Mouse (Mus musculus): ENCODE results near the gene Tnfsf15. TPM values are rescaled to one million over a fixed set of nuclear protein-coding genes. Genes with fewer than 3 reads are reported as not detected.

Tnfsf15 gene
- polyA plus RNA-seq, 1 experiment = 0.25 TPM

GRCm38 (mm10) chr4:63742763-63743371 is 2.0 kb downstream of the Tnfsf15 start:
- WGBS = 72% methylated on average over 5 of the region's 5 CpGs
- no peaks in the 10 kb centered on the region for H3K36me3 ChIP-seq (ENCODE audit: control insufficient read depth, insufficient read depth, low read length)
- TF ChIP-seq POLR2A (IDR thresholded peaks at IDR 0.05; ENCODE audit: low read depth, low read length) (no peak), CTCF (IDR thresholded peaks at IDR 0.05; ENCODE audit: extremely low read depth, insufficient read length, insufficient replicate concordance, low read depth, low read length) (no peak)
- H3K27me3 ChIP-seq (ENCODE audit: control insufficient read depth, insufficient read depth, low read length) = no peaks in the 10 kb centered on the region
- H3K27ac ChIP-seq (ENCODE audit: insufficient read depth, low read depth, low read length) = no peak overlapping the region
- H3K4me1 ChIP-seq (ENCODE audit: control insufficient read depth, insufficient read depth, insufficient read length, low read length) = peaks cover 11% of the 10 kb centered on the region
- H3K4me3 ChIP-seq (ENCODE audit: low read depth, low read length) = no peak overlapping the region

DNA sequence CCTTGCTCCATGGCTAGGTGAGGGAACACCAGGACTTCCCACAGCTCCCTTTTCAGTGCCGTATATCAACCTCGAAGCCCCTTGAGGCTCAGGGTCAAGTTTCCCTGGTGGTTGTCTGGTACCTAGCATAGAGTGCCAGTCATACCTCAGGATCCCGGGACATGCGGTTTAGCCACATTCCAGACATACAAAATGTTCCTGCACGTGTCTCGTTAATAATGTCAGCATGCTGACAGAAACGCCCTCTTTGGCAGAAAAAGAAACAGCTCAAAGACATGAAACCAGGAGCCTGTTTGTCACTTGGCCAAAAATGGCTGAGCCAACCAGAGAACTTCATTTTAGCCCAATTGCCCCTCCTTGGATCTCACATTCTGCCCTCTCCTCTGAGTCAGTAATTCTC is 2.8 kb downstream of the Tnfsf15 start:
- Histone ChIP-seq H3K27me3 (ENCODE audit: control insufficient read depth, insufficient read depth, low read length) (no peaks in the 10 kb centered on the region), H3K4me1 (ENCODE audit: control insufficient read depth, insufficient read depth, insufficient read length, low read length) (peaks cover 11% of the 10 kb centered on the region), H3K27ac (ENCODE audit: insufficient read depth, low read depth, low read length) (no peak overlapping the region), H3K4me3 (ENCODE audit: low read depth, low read length) (no peak overlapping the region), H3K36me3 (ENCODE audit: control insufficient read depth, insufficient read depth, low read length) (no peaks in the 10 kb centered on the region)
- 39% methylated on average over 7 of the region's 7 CpGs for WGBS
- no peak for TF ChIP-seq CTCF (IDR thresholded peaks at IDR 0.05; ENCODE audit: extremely low read depth, insufficient read length, insufficient replicate concordance, low read depth, low read length)
- no peak for TF ChIP-seq POLR2A (IDR thresholded peaks at IDR 0.05; ENCODE audit: low read depth, low read length)

GRCm38 (mm10) chr4:63740761-63741160 is 4.2 kb downstream of the Tnfsf15 start:
- H3K27me3 ChIP-seq (ENCODE audit: control insufficient read depth, insufficient read depth, low read length) = no peaks in the 10 kb centered on the region
- no peak overlapping the region for H3K27ac ChIP-seq (ENCODE audit: insufficient read depth, low read depth, low read length)
- H3K4me1 ChIP-seq (ENCODE audit: control insufficient read depth, insufficient read depth, insufficient read length, low read length) = peaks cover 11% of the 10 kb centered on the region
- 93% methylated on average over 4 of the region's 4 CpGs for WGBS
- TF ChIP-seq POLR2A (IDR thresholded peaks at IDR 0.05; ENCODE audit: low read depth, low read length) (no peak), CTCF (IDR thresholded peaks at IDR 0.05; ENCODE audit: extremely low read depth, insufficient read length, insufficient replicate concordance, low read depth, low read length) (no peak)
- H3K4me3 ChIP-seq (ENCODE audit: low read depth, low read length) = no peak overlapping the region
- H3K36me3 ChIP-seq (ENCODE audit: control insufficient read depth, insufficient read depth, low read length) = no peaks in the 10 kb centered on the region

DNA sequence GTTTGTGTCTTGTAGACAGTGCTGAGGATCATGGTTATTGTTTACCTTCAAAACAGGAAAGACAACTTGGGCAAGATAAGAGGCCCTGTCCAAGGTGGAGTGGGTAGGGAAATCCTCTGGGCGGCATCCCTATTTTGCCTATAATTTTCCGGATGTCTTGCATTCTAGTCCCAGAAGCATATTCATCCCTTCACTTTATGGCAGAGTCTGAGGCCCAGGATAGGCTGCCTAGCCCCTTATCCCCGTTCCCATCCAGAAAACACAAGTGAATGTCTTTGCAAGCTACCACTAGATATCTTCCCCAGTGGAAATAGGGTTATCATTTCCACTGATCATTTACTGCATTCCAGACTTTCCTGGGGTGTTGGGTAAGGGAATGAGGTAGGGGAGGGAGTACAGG is 4.9 kb downstream of the Tnfsf15 start:
- peaks cover 11% of the 10 kb centered on the region for H3K4me1 ChIP-seq (ENCODE audit: control insufficient read depth, insufficient read depth, insufficient read length, low read length)

DNA sequence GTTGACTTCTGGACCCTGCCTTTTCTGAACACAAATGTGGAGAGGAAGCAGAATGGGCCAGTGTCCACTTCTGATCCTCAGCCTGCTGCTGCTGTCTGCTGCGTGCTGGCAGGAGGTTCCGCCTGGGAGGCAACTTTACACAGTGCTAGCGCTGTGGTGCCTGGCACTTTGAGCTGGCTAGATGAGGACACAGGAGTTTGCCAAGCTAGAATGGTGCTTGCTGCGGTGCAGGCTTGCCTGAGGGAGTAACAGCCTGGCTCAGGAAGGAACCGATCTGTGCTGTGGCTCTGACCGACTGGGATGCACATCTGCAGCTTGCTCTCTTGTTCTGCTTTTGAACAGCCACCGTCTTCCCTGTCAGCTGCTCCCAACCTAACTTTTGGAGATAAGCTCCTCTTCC is 5.4 kb downstream of the Tnfsf15 start:
- Histone ChIP-seq H3K4me3 (ENCODE audit: low read depth, low read length) (no peak overlapping the region), H3K27me3 (ENCODE audit: control insufficient read depth, insufficient read depth, low read length) (no peaks in the 10 kb centered on the region), H3K27ac (ENCODE audit: insufficient read depth, low read depth, low read length) (no peak overlapping the region), H3K4me1 (ENCODE audit: control insufficient read depth, insufficient read depth, insufficient read length, low read length) (peaks cover 11% of the 10 kb centered on the region), H3K36me3 (ENCODE audit: control insufficient read depth, insufficient read depth, low read length) (no peaks in the 10 kb centered on the region)
- TF ChIP-seq POLR2A (IDR thresholded peaks at IDR 0.05; ENCODE audit: low read depth, low read length) (no peak), CTCF (IDR thresholded peaks at IDR 0.05; ENCODE audit: extremely low read depth, insufficient read length, insufficient replicate concordance, low read depth, low read length) (no peak)
- WGBS = 27% methylated on average over 7 of the region's 7 CpGs

More for the DNA sequence above, 4.9 kb downstream of the Tnfsf15 start:
- Histone ChIP-seq H3K36me3 (ENCODE audit: control insufficient read depth, insufficient read depth, low read length) (no peaks in the 10 kb centered on the region), H3K27ac (ENCODE audit: insufficient read depth, low read depth, low read length) (no peak overlapping the region), H3K27me3 (ENCODE audit: control insufficient read depth, insufficient read depth, low read length) (no peaks in the 10 kb centered on the region), H3K4me3 (ENCODE audit: low read depth, low read length) (no peak overlapping the region)
- TF ChIP-seq CTCF (IDR thresholded peaks at IDR 0.05; ENCODE audit: extremely low read depth, insufficient read length, insufficient replicate concordance, low read depth, low read length) (no peak), POLR2A (IDR thresholded peaks at IDR 0.05; ENCODE audit: low read depth, low read length) (no peak)
- WGBS = 64% methylated on average over 3 of the region's 3 CpGs

- Histone ChIP-seq H3K36me3 (ENCODE audit: control insufficient read depth, insufficient read depth, low read length) (no peaks in the 10 kb centered on the region), H3K27me3 (ENCODE audit: control insufficient read depth, insufficient read depth, low read length) (no peaks in the 10 kb centered on the region), H3K4me3 (ENCODE audit: low read depth, low read length) (no peak overlapping the region), H3K27ac (ENCODE audit: insufficient read depth, low read depth, low read length) (peak overlapping the region; percentile 16; the same call in 1 of the 2 replicates), H3K4me1 (ENCODE audit: control insufficient read depth, insufficient read depth, insufficient read length, low read length) (peaks cover 11% of the 10 kb centered on the region)
- TF ChIP-seq POLR2A (IDR thresholded peaks at IDR 0.05; ENCODE audit: low read depth, low read length) (no peak), CTCF (IDR thresholded peaks at IDR 0.05; ENCODE audit: extremely low read depth, insufficient read length, insufficient replicate concordance, low read depth, low read length) (no peak)
- WGBS = 19% methylated on average over 9 of the region's 9 CpGs
Measured at GRCm38 (mm10) chr4:63738364-63738997, 6.4 kb downstream of the Tnfsf15 start.

DNA sequence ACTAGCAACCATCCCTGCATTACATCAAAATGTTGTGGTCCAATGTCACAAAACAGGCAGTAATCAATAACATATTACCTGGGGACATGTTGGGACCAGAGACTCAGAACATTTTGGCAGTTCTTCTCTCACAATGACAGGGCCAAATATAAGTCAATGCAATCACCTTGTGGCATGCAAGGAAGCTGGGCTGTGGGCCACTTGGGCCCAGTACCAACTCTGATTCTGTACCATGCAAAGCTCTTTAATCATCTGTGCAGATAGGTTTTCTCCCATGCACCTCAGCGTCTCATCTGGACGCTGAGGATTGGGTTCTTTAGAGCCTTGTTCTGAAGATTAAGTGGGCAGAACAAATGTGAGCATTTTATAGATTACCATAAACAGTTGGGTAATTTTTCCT is 13.6 kb downstream of the Tnfsf15 start:
- 67% methylated on average over 2 of the region's 2 CpGs for WGBS

More for the DNA sequence above, 13.6 kb downstream of the Tnfsf15 start:
- H3K36me3 ChIP-seq (ENCODE audit: control insufficient read depth, insufficient read depth, low read length) = no peaks in the 10 kb centered on the region
- no peak for TF ChIP-seq POLR2A (IDR thresholded peaks at IDR 0.05; ENCODE audit: low read depth, low read length)
- no peak for TF ChIP-seq CTCF (IDR thresholded peaks at IDR 0.05; ENCODE audit: extremely low read depth, insufficient read length, insufficient replicate concordance, low read depth, low read length)
- no peaks in the 10 kb centered on the region for H3K4me1 ChIP-seq (ENCODE audit: control insufficient read depth, insufficient read depth, insufficient read length, low read length)
- no peak overlapping the region for H3K27ac ChIP-seq (ENCODE audit: insufficient read depth, low read depth, low read length)
- H3K4me3 ChIP-seq (ENCODE audit: low read depth, low read length) = no peak overlapping the region
- no peaks in the 10 kb centered on the region for H3K27me3 ChIP-seq (ENCODE audit: control insufficient read depth, insufficient read depth, low read length)
